Mouse (Mus musculus) gastrocnemius, postnatal 14 days (tissue): ENCODE measurements around the gene Trim67. TPM values are rescaled to one million over a fixed set of nuclear protein-coding genes. Genes with fewer than 3 reads are reported as not detected.
A peak's percentile ranks its signal among the peaks of the same experiment; 100 is the strongest.

Source experiments
- DNase-seq: peaks from one replicate; pipeline ENCODE4 v3.0.0; 2021; ENCODE audit warnings: mixed read lengths
- intact Hi-C: fragments of 180-260 bp; cut with DNase I; formaldehyde crosslinking; loops from one replicate; pipeline ENCODE4 v1.15.1; 2025; ENCODE audit warnings: low total_unique reads
- total RNA-seq, 2 experiments: library from RNA; stranded (reverse); gene quantifications; 2 replicates each; pipeline ENCODE4 v1.2.3; 2021

Gene Trim67
- total RNA-seq, 2 experiments from 2014 or later, result 0.07 to 0.18 TPM

DNA sequence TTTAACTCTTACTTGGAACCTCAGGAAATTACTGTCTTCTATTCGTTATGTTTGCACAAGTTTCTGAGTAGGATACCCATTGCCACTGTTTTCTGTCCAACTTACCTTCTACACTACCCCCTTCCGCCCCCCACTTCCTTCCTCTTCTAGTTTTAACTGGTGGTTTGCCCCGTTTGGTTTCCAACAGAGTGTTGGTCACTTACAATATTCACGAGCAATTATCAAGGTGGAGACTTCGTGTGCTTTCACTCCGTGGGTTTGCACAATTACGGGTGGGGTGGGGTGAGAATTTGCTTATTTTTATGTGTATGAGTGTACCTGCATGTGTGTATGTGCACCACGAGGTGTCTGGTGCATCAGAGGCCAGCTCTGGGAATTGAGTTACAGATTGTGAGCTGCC lies 70.8 kb downstream of the Trim67 start:
- no peak for DNase-seq
- intact Hi-C loops, result no loop called here

GRCm38 (mm10) chr8:124866669-124867068 lies 73.8 kb downstream of the Trim67 start:
- DNase-seq, result no peak
- intact Hi-C loops, result no loop called here

DNA sequence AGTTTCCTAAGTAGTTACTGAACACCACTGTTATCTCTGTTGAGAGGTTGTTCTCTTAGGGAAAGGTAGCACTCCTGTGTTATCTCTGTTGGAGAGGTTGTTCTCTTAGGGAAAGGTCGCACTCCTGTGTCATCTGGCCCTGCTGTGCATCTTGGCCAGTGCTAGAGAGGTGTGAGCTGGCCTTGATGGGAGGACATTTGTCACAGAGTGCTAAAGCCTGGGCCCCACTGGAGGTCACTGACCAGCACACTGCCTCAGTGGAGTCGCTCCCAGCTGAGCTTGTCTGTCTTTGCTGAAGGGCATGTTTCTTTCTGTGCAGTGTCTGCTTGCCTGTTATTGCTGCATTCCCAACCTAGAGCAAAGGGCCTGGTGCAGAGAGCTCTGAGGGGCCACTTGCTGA lies 74.2 kb downstream of the Trim67 start:
- intact Hi-C loops, result no loop called here
- no peak for DNase-seq

GRCm38 (mm10) chr8:124869708-124870107 lies 76.8 kb downstream of the Trim67 start:
- intact Hi-C loops, result no loop called here
- DNase-seq, result peak; percentile 10

DNA sequence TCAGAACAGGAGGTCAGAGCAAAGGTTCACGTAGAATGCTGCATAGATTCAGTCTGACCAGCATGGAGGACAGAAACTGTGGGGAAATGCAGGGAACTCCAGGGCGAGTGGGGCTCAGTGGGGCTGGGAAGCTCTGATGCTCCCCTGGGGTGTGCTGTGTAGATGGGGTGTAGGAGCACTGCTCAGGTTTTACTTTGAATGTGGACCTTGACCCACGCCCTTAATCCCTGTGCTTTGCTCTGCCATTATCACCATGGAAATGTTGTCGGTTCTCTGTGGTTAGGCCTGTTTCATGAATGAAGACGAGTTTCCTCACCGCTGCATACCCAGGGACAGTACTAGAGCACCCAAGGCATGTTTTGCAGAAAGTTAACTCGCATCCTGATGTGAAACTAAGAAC lies 78.6 kb downstream of the Trim67 start:
- intact Hi-C loops, result no loop called here
- no peak for DNase-seq

DNA sequence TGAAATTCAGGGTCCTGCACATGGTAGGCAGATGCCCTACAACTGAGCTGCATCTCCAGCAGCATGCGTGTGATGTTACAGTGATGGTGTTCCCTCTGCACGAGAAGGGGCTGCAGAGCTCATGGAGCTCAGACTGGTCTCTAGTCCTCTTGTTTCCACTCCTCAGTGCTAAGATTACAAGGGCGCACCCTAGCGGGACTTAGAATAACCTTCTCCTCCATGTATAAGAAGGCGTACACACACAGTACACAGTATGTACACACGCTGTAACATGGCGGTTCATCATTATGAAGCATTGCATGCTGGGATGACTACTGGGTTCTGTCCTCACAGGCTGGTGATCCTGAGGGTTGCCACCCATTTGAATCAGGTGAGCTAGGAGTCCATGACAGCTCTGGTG lies 79.2 kb downstream of the Trim67 start:
- intact Hi-C loops, result no loop called here
- no peak for DNase-seq

GRCm38 (mm10) chr8:124872690-124873089 lies 79.8 kb downstream of the Trim67 start:
- intact Hi-C loops, result no loop called here

GRCm38 (mm10) chr8:124878141-124878540 lies 85.2 kb downstream of the Trim67 start:
- DNase-seq, result no peak

More at GRCm38 (mm10) chr8:124872690-124873089, 79.8 kb downstream of the Trim67 start:
- no peak for DNase-seq

GRCm38 (mm10) chr8:124878946-124879526 lies 86.1 kb downstream of the Trim67 start:
- no peak for DNase-seq
- intact Hi-C loops, result no loop called here

More at GRCm38 (mm10) chr8:124878141-124878540, 85.2 kb downstream of the Trim67 start:
- intact Hi-C loops, result no loop called here

Other genes with a start within 250 kb of the Trim67 start
- gene Agt, start 223.4 kb upstream of the Trim67 start, total RNA-seq, result 10 to 100 TPM; 11.4 to 12.3 TPM
- under 1 TPM in 1 of 2 experiments, not detected in 1; 0.08 TPM for gene Capn9, start 217.0 kb upstream of the Trim67 start, total RNA-seq
- 10 to 100 TPM; 21.4 to 25.8 TPM for gene 2310022B05Rik, start 129.7 kb upstream of the Trim67 start, total RNA-seq
- gene Ttc13, start 71.1 kb upstream of the Trim67 start, total RNA-seq, result 10 to 100 TPM; 16.9 to 22.3 TPM
- gene Arv1, start 71.0 kb upstream of the Trim67 start, total RNA-seq, result 1 to 10 TPM; 2.8 to 3.3 TPM
- gene Fam89a, start 41.3 kb upstream of the Trim67 start, total RNA-seq, result under 1 TPM; 0.66 to 1.00 TPM
- gene Gnpat, start 69.9 kb downstream of the Trim67 start, total RNA-seq, result 100 to 1,000 TPM in 1 of 2 experiments, 10 to 100 TPM in 1; 98.0 to 105 TPM
- gene 2810004N23Rik, start 70.0 kb downstream of the Trim67 start, total RNA-seq, result 10 to 100 TPM; 25.1 to 30.6 TPM
- gene Exoc8, start 104.6 kb downstream of the Trim67 start, total RNA-seq, result 1 to 10 TPM; 7.7 to 8.8 TPM
- gene Sprtn, start 104.8 kb downstream of the Trim67 start, total RNA-seq, result 1 to 10 TPM; 6.6 to 8.8 TPM
- 10 to 100 TPM; 70.1 to 76.6 TPM for gene Egln1, start 156.2 kb downstream of the Trim67 start, total RNA-seq
- 10 to 100 TPM; 64.3 to 67.1 TPM for gene Tsnax, start 219.9 kb downstream of the Trim67 start, total RNA-seq